Mouse (Mus musculus) C2C12 (cell line): Measurements from ENCODE around the gene Ccl12.

Source experiments
- CTCF ChIP-seq: IDR thresholded peaks from one replicate; pipeline ENCODE4 v1.5.1; 2011; ENCODE audit not compliant: control insufficient read depth, insufficient read depth, insufficient read length
- FOSL1 ChIP-seq: IDR thresholded peaks from one replicate; pipeline ENCODE4 v1.8.0; 2011; ENCODE audit warnings: mild to moderate bottlenecking, low read length; ENCODE audit not compliant: poor library complexity, insufficient read depth, severe bottlenecking
- MAX ChIP-seq: IDR thresholded peaks from one replicate; pipeline ENCODE4 v1.6.1; 2011; ENCODE audit warnings: mild to moderate bottlenecking, control low read depth
- MYOG ChIP-seq: IDR thresholded peaks from one replicate; pipeline ENCODE4 v1.6.1; 2011; ENCODE audit not compliant: control insufficient read depth, insufficient read length; ENCODE audit errors: extremely low read depth

GRCm38 (mm10) chr11:82110372-82111248 is 9.0 kb downstream of the Ccl12 start:
- TF ChIP-seq CTCF (no peak), FOSL1 (no peak), MYOG (no peak), MAX (no peak)
